Mouse (Mus musculus) c-Kit-positive CD71-positive TER-119-positive erythroid progenitor cells, embryonic 14.5 days (primary cell): ENCODE measurements at regions not wholly inside any gene's neighbourhood (a gene's known extent, or its start where the extent isn't known, plus 50 kb on each side); places are given as distances from the start of the nearest gene placed in this dataset.

Experiments
- DNase-seq: peaks from one replicate; pipeline ENCODE4 v3.0.0-alpha.2; 2013; ENCODE audit warnings: low spot score

GRCm38 (mm10) chr7:117878903-117879302, 237.1 kb downstream of the Rps15a start:
- DNase-seq: no peak

GRCm38 (mm10) chr7:117875241-117875640, 240.7 kb downstream of the Rps15a start:
- no peak for DNase-seq

- no peak for DNase-seq
Measured at GRCm38 (mm10) chr7:117859419-117859818, 256.6 kb downstream of the Rps15a start.

DNA sequence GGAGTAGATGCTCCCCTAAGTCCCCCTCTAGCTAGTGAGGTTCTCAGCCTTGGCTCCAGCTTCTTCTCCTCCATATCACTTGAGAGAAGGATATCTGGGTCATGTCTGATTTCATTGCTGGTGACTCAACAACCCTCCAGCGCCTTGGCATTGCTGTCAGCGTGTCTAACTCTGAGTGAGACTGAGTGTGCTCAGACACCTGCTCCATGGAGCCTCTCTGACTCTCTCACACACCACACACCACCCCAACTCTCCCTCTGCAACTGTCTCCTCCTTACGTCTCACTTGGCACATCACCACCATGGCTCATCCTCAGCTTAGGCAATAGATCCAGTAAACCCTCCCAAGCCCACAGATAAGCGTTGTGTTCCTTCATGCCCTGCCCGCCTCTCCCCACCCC, 260.0 kb downstream of the Rps15a start:
- DNase-seq: no peak

DNA sequence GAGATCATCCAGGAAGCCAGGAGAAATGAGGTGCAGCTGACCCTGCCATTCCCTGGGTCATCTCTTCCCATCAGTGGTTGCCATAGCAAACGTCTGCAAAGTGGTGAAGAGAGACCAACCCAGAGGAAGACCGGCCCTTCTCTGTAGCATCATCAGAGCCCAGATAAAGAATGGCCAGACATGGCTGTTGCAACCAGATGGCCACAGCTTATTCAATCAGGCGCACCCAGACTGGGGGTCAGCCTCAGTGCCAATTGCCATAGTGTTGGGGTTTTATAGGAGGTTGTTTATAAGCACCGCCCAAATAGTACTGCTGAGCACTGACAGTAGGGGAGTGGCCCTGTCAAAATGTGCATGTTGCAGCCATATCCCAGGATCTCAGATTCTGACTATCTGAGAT, 262.3 kb downstream of the Rps15a start:
- no peak for DNase-seq

GRCm38 (mm10) chr7:117852866-117853265, 263.1 kb downstream of the Rps15a start:
- DNase-seq: no peak

DNA sequence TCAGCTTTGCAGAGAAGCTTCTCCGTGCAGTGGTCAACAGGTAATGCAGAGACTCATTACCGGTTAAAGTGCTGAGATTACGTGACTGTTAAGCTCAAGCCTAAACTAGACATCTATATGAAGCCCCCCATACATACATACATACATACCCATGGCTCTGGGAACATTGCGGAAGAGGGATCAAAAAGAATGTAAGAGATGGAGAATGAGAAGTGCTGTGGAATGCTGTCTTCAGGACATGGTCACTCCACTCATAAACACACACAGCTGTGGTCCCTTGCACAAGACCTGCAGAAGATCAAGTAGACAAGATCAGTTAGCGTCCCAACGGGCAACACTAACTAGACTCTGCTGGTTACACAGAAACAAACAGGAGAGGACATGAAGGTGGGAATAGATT, 265.2 kb downstream of the Rps15a start:
- DNase-seq: no peak

GRCm38 (mm10) chr7:117846041-117846440, 269.9 kb downstream of the Rps15a start:
- no peak for DNase-seq

DNA sequence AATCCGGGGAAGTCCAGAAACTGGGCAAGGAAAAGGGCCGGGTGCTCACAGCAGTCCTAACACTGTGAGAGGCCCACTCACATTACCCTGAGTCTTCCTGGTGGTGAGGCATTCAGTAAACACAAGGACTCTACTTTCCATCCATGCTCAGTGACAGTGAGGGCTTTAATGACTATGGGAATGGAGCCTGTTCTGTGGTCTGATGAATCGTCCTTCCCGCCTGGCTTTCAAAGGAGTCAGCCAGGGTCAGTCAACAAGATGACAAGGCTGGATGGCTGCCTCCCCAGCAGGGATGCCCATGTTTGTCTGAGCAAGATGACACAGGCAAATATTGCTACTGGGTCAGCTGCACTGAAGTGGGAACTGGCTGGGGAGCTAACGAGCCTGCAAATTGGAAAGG, 273.2 kb downstream of the Rps15a start:
- DNase-seq: no peak

GRCm38 (mm10) chr7:117795035-117795434, 321.0 kb downstream of the Rps15a start:
- DNase-seq: no peak

DNA sequence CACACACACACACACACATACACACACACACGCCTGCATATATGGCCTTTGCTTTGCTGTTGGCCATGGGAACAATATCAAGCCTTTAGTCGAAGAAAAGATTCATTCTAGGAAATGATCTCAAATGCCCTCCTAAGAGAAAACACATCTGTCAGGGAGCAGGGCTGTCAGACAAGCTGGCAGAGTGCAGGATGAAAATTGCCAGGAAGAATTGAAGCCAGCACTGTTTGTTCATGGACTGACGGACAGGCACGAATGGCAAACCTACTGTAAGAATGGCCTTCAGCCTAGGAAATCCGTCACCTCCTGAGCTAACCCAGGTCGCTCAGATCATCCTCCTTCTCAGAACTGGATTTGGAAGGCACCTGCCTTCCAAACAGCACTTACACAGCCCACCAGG, 322.0 kb downstream of the Rps15a start:
- no peak for DNase-seq

- DNase-seq: no peak
Measured at GRCm38 (mm10) chr7:117792456-117792855, 323.5 kb downstream of the Rps15a start.

GRCm38 (mm10) chr7:117778996-117779395, 337.0 kb downstream of the Rps15a start:
- no peak for DNase-seq

- no peak for DNase-seq
Measured at GRCm38 (mm10) chr7:117777921-117778320, 338.1 kb downstream of the Rps15a start.

- no peak for DNase-seq
Measured at GRCm38 (mm10) chr7:117771836-117772235, 344.2 kb downstream of the Rps15a start.

- no peak for DNase-seq
Measured at GRCm38 (mm10) chr7:117759506-117759905, 356.5 kb downstream of the Rps15a start.

DNA sequence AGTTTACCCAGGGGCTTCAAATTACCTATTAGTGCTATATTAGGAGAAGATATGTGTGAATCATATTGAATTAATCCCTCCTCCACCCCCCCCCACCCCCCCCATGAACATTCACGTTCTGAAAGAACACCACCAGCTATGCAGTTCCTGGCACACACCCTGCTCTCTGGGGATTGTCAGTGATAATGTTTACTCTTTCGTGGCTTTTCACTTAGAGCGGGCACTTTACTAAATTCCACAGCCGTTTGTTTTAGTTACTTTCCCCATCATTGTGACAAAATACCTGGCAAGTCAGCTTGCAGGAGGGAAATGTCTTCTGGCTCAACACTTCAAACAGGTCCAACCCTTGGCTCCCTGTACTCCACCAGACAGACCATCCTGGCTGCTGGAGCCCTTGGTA, 359.0 kb downstream of the Rps15a start:
- DNase-seq: no peak

DNA sequence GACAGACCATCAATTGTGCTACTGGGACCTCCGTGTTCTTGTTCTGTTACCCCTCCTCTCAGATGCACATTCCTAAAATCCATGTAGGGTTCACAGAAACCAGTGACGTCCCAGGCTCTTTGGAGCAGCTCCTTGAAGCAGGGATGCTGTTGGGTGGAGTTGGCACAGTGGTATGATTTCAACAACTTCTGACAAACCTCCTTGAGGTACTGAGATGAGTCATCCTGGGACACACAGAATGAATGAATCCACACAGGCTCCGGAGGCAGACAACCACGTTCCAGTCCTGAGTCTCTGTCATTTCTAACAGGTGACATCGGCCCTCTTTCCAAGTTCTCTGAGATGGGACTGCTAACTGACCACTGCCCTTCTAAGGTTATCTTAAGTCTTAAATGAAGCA, 360.2 kb downstream of the Rps15a start:
- DNase-seq: no peak

DNA sequence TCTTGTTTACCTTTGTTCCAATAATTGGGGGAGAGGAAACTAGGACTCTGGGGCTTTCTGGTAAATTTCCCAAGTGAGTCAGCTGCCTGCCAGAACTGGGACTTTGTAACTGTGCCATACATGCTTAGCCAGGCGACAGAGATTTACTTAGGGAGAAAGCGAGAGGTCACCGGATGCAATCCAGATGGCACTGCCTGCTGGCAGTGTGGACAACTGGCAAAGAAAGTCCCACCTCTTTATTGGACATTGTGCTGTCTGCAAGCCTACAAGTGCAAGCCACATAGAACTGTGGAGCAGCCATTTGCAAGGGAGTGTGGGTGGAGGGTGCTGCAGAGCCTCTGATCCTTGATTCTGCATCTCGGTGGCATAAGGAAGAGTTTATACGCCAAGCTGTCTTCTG, 362.7 kb downstream of the Rps15a start:
- no peak for DNase-seq

DNA sequence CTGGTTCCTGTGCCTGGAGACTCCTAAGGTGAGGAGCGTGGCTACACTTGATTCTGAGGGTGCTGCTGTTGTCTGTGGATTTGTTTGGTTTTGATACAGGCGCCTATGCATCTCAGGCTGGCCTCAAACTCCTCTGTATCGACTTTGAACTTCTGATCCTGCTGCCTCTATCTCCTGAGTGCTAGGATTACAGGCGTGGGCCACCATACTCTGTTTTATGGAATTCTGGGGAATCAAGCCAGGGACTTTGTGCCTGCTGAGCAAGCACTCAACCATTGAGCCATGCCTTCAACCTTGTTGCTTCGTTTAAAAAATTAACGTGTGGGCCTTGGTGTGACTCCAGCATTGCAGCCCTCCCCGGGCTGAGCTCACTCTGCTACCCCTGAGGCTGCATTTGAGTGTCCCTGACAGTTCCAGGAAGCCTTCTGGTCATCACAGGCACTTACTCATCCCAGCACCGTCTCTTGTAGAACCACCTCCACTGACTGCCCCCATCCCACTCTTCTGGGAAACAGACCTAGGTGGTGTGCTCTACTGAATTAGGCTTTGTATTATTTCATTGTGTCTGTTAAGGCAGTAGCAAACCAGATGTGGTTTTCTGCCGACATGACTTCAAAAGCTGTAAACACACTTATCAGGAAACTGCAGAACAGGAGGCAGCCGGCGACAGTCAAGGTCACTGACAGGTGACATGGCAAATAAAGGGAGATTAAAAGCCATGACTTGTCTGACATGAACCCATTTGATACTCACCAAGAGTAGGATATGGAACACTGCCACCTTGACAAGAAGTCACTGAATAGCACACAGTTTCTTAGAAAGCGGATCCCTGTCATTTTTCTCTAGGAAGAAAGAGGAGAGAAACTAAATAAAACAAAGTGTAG, 363.4 kb downstream of the Rps15a start:
- peak; percentile 26 for DNase-seq

GRCm38 (mm10) chr7:117747991-117748390, 367.2 kb downstream of the Xylt1 start:
- no peak for DNase-seq

DNA sequence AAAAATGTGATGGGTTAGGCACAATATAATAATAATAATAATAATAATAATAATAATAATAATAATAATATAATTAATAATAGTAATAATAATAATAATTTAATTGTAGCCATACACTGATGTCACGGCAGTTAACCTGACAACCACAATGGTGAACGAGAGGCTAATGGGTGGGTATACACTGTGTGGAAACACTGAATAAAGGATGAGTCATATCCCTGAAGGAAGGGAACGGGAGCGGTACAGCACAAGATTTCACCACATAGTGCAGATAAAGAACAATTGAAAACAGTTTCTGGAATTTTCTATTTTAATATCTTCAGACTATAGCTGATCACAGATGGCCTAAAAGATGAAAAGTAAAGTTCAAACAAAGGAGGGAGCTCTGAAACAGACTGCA, 365.6 kb downstream of the Xylt1 start:
- DNase-seq: no peak

DNA sequence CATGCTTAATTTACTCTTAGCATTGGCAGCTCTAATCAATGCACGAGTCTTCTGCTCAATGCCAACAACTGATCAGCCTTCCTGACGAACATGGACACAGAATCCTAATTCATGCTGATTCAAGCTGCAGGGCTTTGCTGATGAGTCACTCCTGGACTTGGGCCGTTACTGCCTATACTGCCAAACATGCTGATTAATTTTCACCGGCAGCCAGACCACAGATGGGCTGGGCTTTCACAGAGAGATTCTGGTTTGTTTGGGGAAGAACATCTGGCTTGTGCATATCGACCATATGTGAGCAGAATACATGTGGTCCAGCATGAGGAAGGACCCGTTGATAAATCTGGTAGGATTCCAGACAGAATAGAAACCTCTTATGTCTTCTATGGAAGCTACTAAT, 358.9 kb downstream of the Xylt1 start:
- no peak for DNase-seq

DNA sequence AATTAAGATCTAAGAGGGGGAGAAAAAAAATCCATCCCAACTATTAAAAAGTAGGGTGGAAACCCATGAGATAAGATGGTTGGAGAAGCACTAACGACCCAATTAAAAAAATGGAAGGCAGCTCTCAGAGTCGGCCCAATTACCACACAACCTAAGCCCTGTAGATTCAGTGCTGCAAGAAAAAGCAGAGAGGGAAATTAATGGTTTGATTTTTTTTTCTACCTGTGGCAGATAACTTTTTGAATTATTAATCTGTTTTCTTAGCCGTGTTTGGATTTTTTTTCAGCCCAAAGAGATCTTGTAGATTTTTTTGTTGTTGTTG, 354.9 kb downstream of the Xylt1 start:
- no peak for DNase-seq
